Mouse (Mus musculus): ENCODE results near the gene Tspan14. TPM values are rescaled to one million over a fixed set of nuclear protein-coding genes. Genes with fewer than 3 reads are reported as not detected.

Tspan14 gene
- polyA plus RNA-seq, 1 experiment = 22.8 TPM

DNA sequence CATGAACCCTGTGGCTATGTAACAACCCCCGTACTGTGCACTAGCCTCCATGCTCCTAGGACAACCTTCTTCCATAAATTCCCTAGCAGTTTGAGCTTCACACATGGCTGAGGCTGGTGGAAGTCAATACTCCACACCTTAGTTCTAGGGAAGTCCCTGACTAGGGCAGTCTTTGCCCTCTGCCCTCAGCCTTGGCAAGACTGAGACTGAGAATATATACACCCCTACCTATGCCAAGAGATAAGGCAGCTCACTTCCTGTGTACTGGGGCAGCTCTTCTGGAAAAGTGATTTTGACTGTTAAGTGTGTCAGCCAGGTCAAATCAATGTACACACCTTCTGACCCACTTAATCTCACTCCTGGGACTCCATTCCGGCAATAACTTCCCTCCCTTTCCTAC, 39.6 kb downstream of the Tspan14 start:
- Histone ChIP-seq H3K27me3 (replicated peaks) (no peaks in the 10 kb centered on the region), H3K4me1 (peaks cover 100% of the 10 kb centered on the region), H3K9me3 (no peaks in the 10 kb centered on the region), H3K4me3 (replicated peaks) (peak overlapping the region; percentile 66), H3K36me3 (replicated peaks; ENCODE audit: low read length) (peaks cover 97% of the 10 kb centered on the region)
- TF ChIP-seq FLI1 (IDR thresholded peaks at IDR 0.05; ENCODE audit: low read length) = no peak

GRCm38 (mm10) chr14:40924378-40925113, 42.1 kb downstream of the Tspan14 start:
- TF ChIP-seq GATA1 (IDR thresholded peaks at IDR 0.05; ENCODE audit: borderline replicate concordance, low read length) (no peak), FLI1 (IDR thresholded peaks at IDR 0.05; ENCODE audit: low read length) (no peak)
- H3K4me1 ChIP-seq = peaks cover 100% of the 10 kb centered on the region
- no peaks in the 10 kb centered on the region for H3K27me3 ChIP-seq (replicated peaks)
- no peaks in the 10 kb centered on the region for H3K9me3 ChIP-seq
- peak overlapping the region; percentile 85 for H3K4me3 ChIP-seq (replicated peaks)
- peaks cover 97% of the 10 kb centered on the region for H3K36me3 ChIP-seq (replicated peaks; ENCODE audit: low read length)

DNA sequence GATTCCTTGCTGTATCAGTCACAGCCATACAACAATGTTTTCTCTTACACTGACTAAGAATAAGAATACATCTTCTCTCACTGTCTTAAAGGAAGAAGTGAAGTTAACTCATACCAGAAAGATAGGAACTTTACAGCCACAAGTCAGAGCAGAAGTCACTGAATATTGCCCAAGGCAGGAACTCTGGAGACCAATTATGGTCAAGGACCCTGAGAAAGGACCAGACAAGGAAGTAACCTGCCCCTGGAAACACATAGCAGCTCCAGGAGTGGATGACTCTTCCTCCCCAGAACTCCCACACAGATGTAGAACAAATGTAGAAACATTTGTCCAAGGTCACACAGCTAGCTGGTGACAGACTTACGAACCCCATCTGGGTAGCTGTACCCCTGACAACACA, 45.4 kb downstream of the Tspan14 start:
- Histone ChIP-seq H3K4me1 (peaks cover 100% of the 10 kb centered on the region), H3K9me3 (no peaks in the 10 kb centered on the region), H3K27me3 (replicated peaks) (no peaks in the 10 kb centered on the region), H3K36me3 (replicated peaks; ENCODE audit: low read length) (peaks cover 94% of the 10 kb centered on the region), H3K4me3 (replicated peaks) (no peak overlapping the region)
- TF ChIP-seq GATA1 (IDR thresholded peaks at IDR 0.05; ENCODE audit: borderline replicate concordance, low read length) (no peak), FLI1 (IDR thresholded peaks at IDR 0.05; ENCODE audit: low read length) (no peak)

DNA sequence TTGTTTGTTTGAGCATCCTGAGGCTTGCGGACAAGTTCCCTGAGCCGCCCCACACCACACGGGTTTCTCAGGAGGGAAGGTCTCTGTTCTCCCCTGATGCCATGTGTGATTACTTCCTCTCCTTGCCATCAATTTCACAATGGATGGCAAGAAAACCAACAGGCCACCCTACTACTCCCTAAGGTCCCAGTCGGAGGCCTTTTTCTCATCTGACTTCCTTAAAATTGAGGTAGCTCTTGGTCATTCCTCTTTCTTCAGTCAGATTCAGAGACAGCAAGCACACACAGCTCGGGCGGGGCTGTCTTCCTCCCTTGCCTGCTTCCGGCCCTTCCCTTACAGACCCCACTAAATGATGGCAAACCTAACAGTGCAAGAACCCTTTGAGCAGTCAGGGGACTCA, 47.1 kb downstream of the Tspan14 start:
- TF ChIP-seq FLI1 (IDR thresholded peaks at IDR 0.05; ENCODE audit: low read length) (no peak), GATA1 (IDR thresholded peaks at IDR 0.05; ENCODE audit: borderline replicate concordance, low read length) (no peak)
- no peaks in the 10 kb centered on the region for H3K9me3 ChIP-seq
- H3K4me1 ChIP-seq = peaks cover 100% of the 10 kb centered on the region
- H3K36me3 ChIP-seq (replicated peaks; ENCODE audit: low read length) = peaks cover 97% of the 10 kb centered on the region
- no peak overlapping the region for H3K4me3 ChIP-seq (replicated peaks)
- no peaks in the 10 kb centered on the region for H3K27me3 ChIP-seq (replicated peaks)

DNA sequence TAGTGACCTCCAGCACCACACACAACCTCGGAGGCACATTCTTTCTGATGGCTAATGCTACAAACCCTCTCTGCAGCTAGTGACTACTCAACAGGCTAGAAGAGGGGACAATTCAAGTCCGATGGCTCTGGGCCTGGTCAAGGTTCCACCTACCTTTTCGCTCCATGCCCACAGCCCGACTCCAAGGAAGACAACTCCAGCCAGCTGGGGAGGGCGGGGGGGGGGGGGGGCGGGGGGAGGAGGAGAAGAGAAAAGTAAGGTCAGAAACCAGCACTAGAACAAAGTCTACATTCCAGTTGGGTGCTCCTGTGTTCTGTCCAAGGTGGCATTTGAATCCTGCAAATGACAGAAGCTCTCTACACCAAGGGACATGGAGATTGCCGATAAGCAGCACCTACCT, 48.1 kb downstream of the Tspan14 start:
- H3K4me1 ChIP-seq = peaks cover 100% of the 10 kb centered on the region
- no peak overlapping the region for H3K4me3 ChIP-seq (replicated peaks)
- TF ChIP-seq GATA1 (IDR thresholded peaks at IDR 0.05; ENCODE audit: borderline replicate concordance, low read length) (no peak), FLI1 (IDR thresholded peaks at IDR 0.05; ENCODE audit: low read length) (no peak)
- no peaks in the 10 kb centered on the region for H3K9me3 ChIP-seq
- H3K36me3 ChIP-seq (replicated peaks; ENCODE audit: low read length) = peaks cover 97% of the 10 kb centered on the region
- H3K27me3 ChIP-seq (replicated peaks) = no peaks in the 10 kb centered on the region

GRCm38 (mm10) chr14:40917632-40918031, 49.0 kb downstream of the Tspan14 start:
- Histone ChIP-seq H3K36me3 (replicated peaks; ENCODE audit: low read length) (peaks cover 97% of the 10 kb centered on the region), H3K27me3 (replicated peaks) (no peaks in the 10 kb centered on the region), H3K4me3 (replicated peaks) (peak overlapping the region; percentile 3), H3K9me3 (no peaks in the 10 kb centered on the region), H3K4me1 (peaks cover 100% of the 10 kb centered on the region)
- TF ChIP-seq FLI1 (IDR thresholded peaks at IDR 0.05; ENCODE audit: low read length) (no peak), GATA1 (IDR thresholded peaks at IDR 0.05; ENCODE audit: borderline replicate concordance, low read length) (no peak)

GRCm38 (mm10) chr14:40916667-40917066, 49.9 kb downstream of the Tspan14 start:
- no peaks in the 10 kb centered on the region for H3K27me3 ChIP-seq (replicated peaks)
- H3K4me1 ChIP-seq = peaks cover 95% of the 10 kb centered on the region
- no peak overlapping the region for H3K4me3 ChIP-seq (replicated peaks)
- no peaks in the 10 kb centered on the region for H3K9me3 ChIP-seq
- peaks cover 91% of the 10 kb centered on the region for H3K36me3 ChIP-seq (replicated peaks; ENCODE audit: low read length)
- no peak for TF ChIP-seq GATA1 (IDR thresholded peaks at IDR 0.05; ENCODE audit: borderline replicate concordance, low read length)
- TF ChIP-seq FLI1 (IDR thresholded peaks at IDR 0.05; ENCODE audit: low read length) = no peak

- no peaks in the 10 kb centered on the region for H3K27me3 ChIP-seq (replicated peaks)
- H3K9me3 ChIP-seq = no peaks in the 10 kb centered on the region
- peaks cover 91% of the 10 kb centered on the region for H3K36me3 ChIP-seq (replicated peaks; ENCODE audit: low read length)
- H3K4me3 ChIP-seq (replicated peaks) = no peak overlapping the region
- peaks cover 95% of the 10 kb centered on the region for H3K4me1 ChIP-seq
- TF ChIP-seq FLI1 (IDR thresholded peaks at IDR 0.05; ENCODE audit: low read length) = no peak
- no peak for TF ChIP-seq GATA1 (IDR thresholded peaks at IDR 0.05; ENCODE audit: borderline replicate concordance, low read length)
Measured at GRCm38 (mm10) chr14:40915838-40916237, 50.8 kb downstream of the Tspan14 start.

DNA sequence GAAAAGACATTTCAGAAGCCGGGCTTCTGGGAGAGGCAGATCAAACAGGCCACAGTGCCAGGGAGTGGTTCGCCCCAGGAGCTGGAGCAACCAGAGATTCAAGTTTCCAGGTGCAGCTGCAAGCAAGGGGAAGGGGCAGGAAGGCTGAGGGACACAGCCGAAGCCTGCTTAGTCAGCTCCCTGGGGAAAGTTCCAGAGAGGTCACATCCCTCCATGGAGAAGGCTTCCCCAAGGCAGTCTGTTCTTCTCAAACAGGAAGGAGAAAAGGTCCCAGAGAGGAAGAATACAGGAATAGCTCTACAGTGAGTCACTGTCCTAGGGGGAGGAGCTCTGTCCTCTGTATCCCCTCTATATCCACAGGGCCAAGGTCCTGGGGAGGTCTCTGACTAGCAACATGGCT, 51.9 kb downstream of the Tspan14 start:
- TF ChIP-seq GATA1 (IDR thresholded peaks at IDR 0.05; ENCODE audit: borderline replicate concordance, low read length) = no peak
- no peak for TF ChIP-seq FLI1 (IDR thresholded peaks at IDR 0.05; ENCODE audit: low read length)
- H3K4me3 ChIP-seq (replicated peaks) = no peak overlapping the region
- no peaks in the 10 kb centered on the region for H3K27me3 ChIP-seq (replicated peaks)
- H3K36me3 ChIP-seq (replicated peaks; ENCODE audit: low read length) = peaks cover 91% of the 10 kb centered on the region
- H3K4me1 ChIP-seq = peaks cover 95% of the 10 kb centered on the region
- no peaks in the 10 kb centered on the region for H3K9me3 ChIP-seq

DNA sequence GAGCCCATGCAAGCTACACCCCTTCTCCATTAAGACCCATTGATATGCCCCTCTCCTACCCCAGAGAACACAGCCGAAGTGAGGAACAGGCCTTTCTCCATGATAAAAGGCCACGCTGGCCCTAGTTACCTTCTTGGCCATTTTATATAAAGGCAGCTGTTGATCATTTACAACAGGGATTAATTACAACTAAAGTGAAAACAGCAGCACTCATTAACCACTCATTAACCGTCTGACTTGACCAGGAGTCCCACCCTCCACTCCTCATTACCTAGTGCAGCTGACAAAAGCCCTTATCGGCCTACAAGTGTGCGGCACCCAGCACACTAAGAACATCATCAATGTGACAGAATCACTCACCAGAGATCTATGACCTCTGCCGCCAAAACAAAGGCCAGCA, 52.9 kb downstream of the Tspan14 start:
- H3K4me3 ChIP-seq (replicated peaks) = no peak overlapping the region
- peaks cover 91% of the 10 kb centered on the region for H3K36me3 ChIP-seq (replicated peaks; ENCODE audit: low read length)
- H3K4me1 ChIP-seq = peaks cover 95% of the 10 kb centered on the region
- H3K9me3 ChIP-seq = no peaks in the 10 kb centered on the region
- TF ChIP-seq FLI1 (IDR thresholded peaks at IDR 0.05; ENCODE audit: low read length) (no peak), GATA1 (IDR thresholded peaks at IDR 0.05; ENCODE audit: borderline replicate concordance, low read length) (no peak)
- no peaks in the 10 kb centered on the region for H3K27me3 ChIP-seq (replicated peaks)

Measured in megakaryocyte, embryonic 14.5 days (primary cell).